Mouse (Mus musculus) spleen, adult 12 weeks (tissue): Measurements from ENCODE around the gene Foxp2.

Source experiments
- DNase-seq: peaks from one replicate; pipeline ENCODE4 v3.0.0; 2022; ENCODE audit warnings: low spot score

Gene Foxp2

GRCm38 (mm10) chr6:15101548-15101947 lies 200.4 kb downstream of the Foxp2 start:
- no peak for DNase-seq

- no peak for DNase-seq
Observed at GRCm38 (mm10) chr6:15120916-15121315, 219.8 kb downstream of the Foxp2 start.

GRCm38 (mm10) chr6:15121339-15121738 lies 220.2 kb downstream of the Foxp2 start:
- no peak for DNase-seq

- DNase-seq: no peak
Observed at GRCm38 (mm10) chr6:15130142-15130541, 229.0 kb downstream of the Foxp2 start.

GRCm38 (mm10) chr6:15142094-15142493 lies 240.9 kb downstream of the Foxp2 start:
- no peak for DNase-seq

GRCm38 (mm10) chr6:15151619-15152018 lies 250.5 kb downstream of the Foxp2 start:
- DNase-seq: no peak

GRCm38 (mm10) chr6:15163508-15164053 lies 262.4 kb downstream of the Foxp2 start:
- no peak for DNase-seq

GRCm38 (mm10) chr6:15176754-15177153 lies 275.6 kb downstream of the Foxp2 start:
- no peak for DNase-seq

GRCm38 (mm10) chr6:15192877-15193276 lies 291.7 kb downstream of the Foxp2 start:
- no peak for DNase-seq

GRCm38 (mm10) chr6:15242176-15242942 lies 341.2 kb downstream of the Foxp2 start:
- DNase-seq: no peak

- no peak for DNase-seq
Observed at GRCm38 (mm10) chr6:15257393-15257792, 356.2 kb downstream of the Foxp2 start.

- DNase-seq: no peak
Observed at GRCm38 (mm10) chr6:15257893-15258292, 356.7 kb downstream of the Foxp2 start.

- no peak for DNase-seq
Observed at GRCm38 (mm10) chr6:15268136-15268535, 367.0 kb downstream of the Foxp2 start.

GRCm38 (mm10) chr6:15285213-15285612 lies 384.1 kb downstream of the Foxp2 start:
- DNase-seq: no peak

- DNase-seq: no peak
Observed at GRCm38 (mm10) chr6:15294081-15294480, 392.9 kb downstream of the Foxp2 start.

GRCm38 (mm10) chr6:15299279-15299678 lies 398.1 kb downstream of the Foxp2 start:
- no peak for DNase-seq

- no peak for DNase-seq
Observed at GRCm38 (mm10) chr6:15310671-15311070, 409.5 kb downstream of the Foxp2 start.

- DNase-seq: no peak
Observed at GRCm38 (mm10) chr6:15316948-15317347, 415.8 kb downstream of the Foxp2 start.

- no peak for DNase-seq
Observed at GRCm38 (mm10) chr6:15318343-15318742, 417.2 kb downstream of the Foxp2 start.

- DNase-seq: no peak
Observed at GRCm38 (mm10) chr6:15321551-15321974, 420.4 kb downstream of the Foxp2 start.

- DNase-seq: no peak
Observed at GRCm38 (mm10) chr6:15323099-15323498, 421.9 kb downstream of the Foxp2 start.

GRCm38 (mm10) chr6:15347705-15348104 lies 446.6 kb downstream of the Foxp2 start:
- no peak for DNase-seq

GRCm38 (mm10) chr6:15355852-15356251 lies 454.7 kb downstream of the Foxp2 start:
- DNase-seq: no peak

- DNase-seq: no peak
Observed at GRCm38 (mm10) chr6:15370281-15370680, 469.1 kb downstream of the Foxp2 start.
